Mouse (Mus musculus) myocyte (in vitro differentiated cells): ENCODE data around the gene Ablim2.

Source experiments
- CEBPB ChIP-seq: IDR thresholded peaks from 2 replicates; pipeline ENCODE4 v1.6.1; 2011; ENCODE audit warnings: mild to moderate bottlenecking, moderate library complexity; ENCODE audit not compliant: poor library complexity, insufficient read depth, severe bottlenecking
- E2F4 ChIP-seq: IDR thresholded peaks from one replicate; pipeline ENCODE4 v1.6.1; 2011; ENCODE audit warnings: mild to moderate bottlenecking, control low read depth, moderate library complexity; ENCODE audit not compliant: insufficient read depth
- MAX ChIP-seq: IDR thresholded peaks from one replicate; pipeline ENCODE4 v1.6.1; 2011; ENCODE audit warnings: low read depth, mild to moderate bottlenecking, control low read depth
- MYOD1 ChIP-seq, 3 experiments: IDR thresholded peaks; one replicate each; pipeline ENCODE4 v1.6.1; 2011; ENCODE audit warnings: control low read depth in 2 of 3, low read depth in 2 of 3, mild to moderate bottlenecking in 2 of 3, moderate library complexity in 1 of 3; ENCODE audit not compliant: insufficient read length in 2 of 3, control insufficient read depth in 1 of 3
- MYOG ChIP-seq, 3 experiments: IDR thresholded peaks; one replicate each; pipeline ENCODE4 v1.6.1; 2011; ENCODE audit warnings: control low read depth in 2 of 3, low read depth in 2 of 3, mild to moderate bottlenecking in 2 of 3; ENCODE audit not compliant: insufficient read length in 2 of 3, control insufficient read depth in 1 of 3, insufficient read depth in 1 of 3
- POLR2A ChIP-seq: IDR thresholded peaks from one replicate; pipeline ENCODE4 v1.6.1; 2011; ENCODE audit warnings: low read depth, mild to moderate bottlenecking, control low read depth, moderate library complexity; ENCODE audit not compliant: insufficient read length
- POLR2AphosphoS2 ChIP-seq: IDR thresholded peaks from one replicate; pipeline ENCODE4 v1.6.1; 2011; ENCODE audit warnings: low read depth, control low read depth; ENCODE audit not compliant: insufficient read length
- REST ChIP-seq: IDR thresholded peaks from one replicate; pipeline ENCODE4 v1.6.1; 2011; ENCODE audit warnings: mild to moderate bottlenecking, control low read depth, moderate library complexity; ENCODE audit not compliant: insufficient read depth, insufficient read length
- TCF12 ChIP-seq: IDR thresholded peaks from one replicate; pipeline ENCODE4 v1.6.1; 2011; ENCODE audit warnings: mild to moderate bottlenecking, control low read depth; ENCODE audit not compliant: poor library complexity, insufficient read depth, severe bottlenecking
- TCF3 ChIP-seq: IDR thresholded peaks from one replicate; pipeline ENCODE4 v1.6.1; 2011; ENCODE audit warnings: low read depth, control low read depth; ENCODE audit not compliant: insufficient read length
- USF1 ChIP-seq: IDR thresholded peaks from one replicate; pipeline ENCODE4 v1.6.1; 2011; ENCODE audit warnings: low read depth, mild to moderate bottlenecking, control low read depth, moderate library complexity

DNA sequence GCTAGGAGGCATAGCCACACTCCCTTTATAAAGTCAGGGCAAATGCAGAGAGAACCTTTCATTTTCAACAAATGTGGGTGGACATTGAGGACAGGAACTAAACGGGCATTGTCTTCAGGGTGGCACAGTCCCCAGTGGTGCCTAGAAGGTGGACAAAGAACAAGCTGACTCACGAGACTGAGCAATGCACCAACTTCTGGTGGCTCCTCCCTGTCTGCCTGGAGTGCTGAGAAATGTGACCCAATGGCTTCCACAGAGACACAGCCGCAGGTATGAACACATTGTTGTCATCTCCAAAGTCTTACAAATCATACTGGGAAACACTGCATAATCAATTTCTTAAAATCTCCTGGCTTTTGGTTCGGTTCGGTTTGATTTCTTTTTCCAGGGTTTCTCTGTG is 40.2 kb upstream of the Ablim2 start:
- TF ChIP-seq CEBPB = no peak
- no peak for TF ChIP-seq POLR2A
- TF ChIP-seq MAX = no peak
- no peak for TF ChIP-seq TCF12
- TF ChIP-seq MYOD1 (IDR thresholded peaks at IDR 0.05; ENCODE audit: control insufficient read depth in 1 of 3, insufficient read length in 2 of 3, low read depth in 2 of 3) = no peak
- TF ChIP-seq POLR2AphosphoS2 = no peak
- no peak for TF ChIP-seq USF1
- no peak for TF ChIP-seq E2F4
- no peak for TF ChIP-seq TCF3
- TF ChIP-seq MYOG (IDR thresholded peaks at IDR 0.05; ENCODE audit: control insufficient read depth in 1 of 3, insufficient read depth in 1 of 3, insufficient read length in 2 of 3, low read depth in 2 of 3) = no peak
- TF ChIP-seq REST = no peak
